Mouse (Mus musculus): ENCODE measurements around the gene Itgad. TPM values are rescaled to one million over a fixed set of nuclear protein-coding genes. Genes with fewer than 3 reads are reported as not detected.
A peak's percentile ranks its signal among the peaks of the same experiment; 100 is the strongest.

Gene Itgad
- polyA plus RNA-seq, 1 experiment from 2014 or later, result 0.63 TPM

DNA sequence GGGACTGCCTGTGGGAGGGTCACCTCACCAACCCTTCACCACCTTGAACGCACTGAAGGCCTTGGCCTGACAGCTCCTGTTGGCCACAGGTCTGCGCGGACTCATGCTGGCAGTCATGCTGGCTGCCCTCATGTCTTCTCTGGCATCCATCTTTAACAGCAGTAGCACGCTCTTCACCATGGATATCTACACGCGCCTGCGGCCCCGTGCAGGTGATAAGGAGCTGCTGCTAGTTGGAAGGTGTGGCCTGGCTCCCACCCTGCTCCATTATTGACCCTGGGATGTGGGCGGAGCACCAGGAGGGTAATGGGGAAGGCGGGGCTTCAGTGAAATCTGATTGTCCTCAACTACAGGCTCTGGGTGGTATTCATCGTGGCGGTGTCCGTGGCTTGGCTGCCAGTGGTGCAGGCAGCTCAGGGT, 116.3 kb downstream of the Itgad start:
- Histone ChIP-seq H3K9me3 (replicated peaks; ENCODE audit: control insufficient read depth, low read length) (no peaks in the 10 kb centered on the region), H3K4me3 (ENCODE audit: low read length) (no peak overlapping the region), H3K27me3 (ENCODE audit: control insufficient read depth, insufficient read depth, low read length) (no peaks in the 10 kb centered on the region), H3K36me3 (ENCODE audit: control insufficient read depth, insufficient read depth) (peaks cover 28% of the 10 kb centered on the region), H3K27ac (ENCODE audit: low read length) (no peak overlapping the region), H3K9ac (ENCODE audit: low read length) (no peak overlapping the region), H3K4me1 (ENCODE audit: control insufficient read depth, insufficient read depth, low read length) (peaks cover 3% of the 10 kb centered on the region; the same call in 1 of the 2 replicates), H3K4me2 (ENCODE audit: low read depth, low read length) (peak overlapping the region; percentile 19; the same call in 1 of the 2 replicates)
- 34% methylated on average over 13 of the region's 13 CpGs for WGBS
- ATAC-seq (replicated peaks; ENCODE audit: extremely low read depth, insufficient read depth, low FRiP score), result peak; percentile 52

DNA sequence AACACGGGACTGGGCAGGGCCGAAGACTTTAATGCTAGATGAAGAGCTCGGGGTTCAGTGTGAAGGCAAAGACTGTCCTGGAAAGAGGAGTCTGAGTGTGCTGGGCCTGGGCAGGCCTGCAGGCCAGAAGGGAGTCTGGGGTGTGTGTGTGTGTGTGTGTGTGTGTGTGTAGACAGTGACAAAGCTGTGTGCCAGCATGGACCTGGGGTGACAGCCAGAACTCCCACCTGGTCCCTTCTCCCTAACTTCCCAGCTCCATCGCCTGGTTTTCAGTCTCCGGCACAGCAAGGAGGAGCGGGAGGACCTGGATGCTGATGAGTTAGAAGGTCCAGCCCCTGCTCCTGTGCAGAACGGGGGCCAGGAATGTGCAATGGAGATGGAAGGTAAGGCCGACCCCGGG, 117.3 kb downstream of the Itgad start:
- Histone ChIP-seq H3K27me3 (ENCODE audit: control insufficient read depth, insufficient read depth, low read length) (no peaks in the 10 kb centered on the region), H3K9ac (ENCODE audit: low read length) (no peak overlapping the region), H3K27ac (ENCODE audit: low read length) (no peak overlapping the region), H3K4me1 (ENCODE audit: control insufficient read depth, insufficient read depth, low read length) (peaks cover 3% of the 10 kb centered on the region; the same call in 1 of the 2 replicates), H3K9me3 (replicated peaks; ENCODE audit: control insufficient read depth, low read length) (no peaks in the 10 kb centered on the region), H3K36me3 (ENCODE audit: control insufficient read depth, insufficient read depth) (peaks cover 36% of the 10 kb centered on the region), H3K4me2 (ENCODE audit: low read depth, low read length) (no peak overlapping the region), H3K4me3 (ENCODE audit: low read length) (no peak overlapping the region)
- ATAC-seq (replicated peaks; ENCODE audit: extremely low read depth, insufficient read depth, low FRiP score), result no peak
- WGBS, result 88% methylated on average over 9 of the region's 9 CpGs

Other genes starting within 250 kb of the Itgad start
- gene Kat8, start 241.9 kb upstream of the Itgad start, polyA plus RNA-seq (2015; fragmentation: Nextera tagmentation; extraction: Ambion mirVana), result 26.1 and 30.4 TPM in 2 replicates
- gene Prss8, start 224.3 kb upstream of the Itgad start, polyA plus RNA-seq (2015; fragmentation: Nextera tagmentation; extraction: Ambion mirVana), result 1.6 and 8.3 TPM in 2 replicates
- 8.8 and 9.6 TPM in 2 replicates for gene Prss36, start 207.7 kb upstream of the Itgad start, polyA plus RNA-seq (2015; fragmentation: Nextera tagmentation; extraction: Ambion mirVana)
- gene Fus, start 186.9 kb upstream of the Itgad start, polyA plus RNA-seq (2015; fragmentation: Nextera tagmentation; extraction: Ambion mirVana), result 249 and 255 TPM in 2 replicates
- 60.8 and 72.1 TPM in 2 replicates for gene Pycard, start 160.5 kb upstream of the Itgad start, polyA plus RNA-seq (2015; fragmentation: Nextera tagmentation; extraction: Ambion mirVana)
- gene Trim72, start 150.4 kb upstream of the Itgad start, polyA plus RNA-seq (2015; fragmentation: Nextera tagmentation; extraction: Ambion mirVana), result 0.84 and 1.0 TPM in 2 replicates
- 0.98 and 1.2 TPM in 2 replicates for gene Itgam, start 91.7 kb upstream of the Itgad start, polyA plus RNA-seq (2015; fragmentation: Nextera tagmentation; extraction: Ambion mirVana)
- gene Gm49368, start 91.7 kb upstream of the Itgad start, polyA plus RNA-seq (2015; fragmentation: Nextera tagmentation; extraction: Ambion mirVana), result not detected in 2 replicates
- 0.22 and 0.67 TPM in 2 replicates for gene Itgax, start 24.8 kb upstream of the Itgad start, polyA plus RNA-seq (2015; fragmentation: Nextera tagmentation; extraction: Ambion mirVana)
- gene Cox6a2, start 52.0 kb downstream of the Itgad start, polyA plus RNA-seq (2015; fragmentation: Nextera tagmentation; extraction: Ambion mirVana), result 1,071 and 1,148 TPM in 2 replicates
- 12.8 and 13.8 TPM in 2 replicates for gene Armc5, start 83.0 kb downstream of the Itgad start, polyA plus RNA-seq (2015; fragmentation: Nextera tagmentation; extraction: Ambion mirVana)
- 4.9 and 6.8 TPM in 2 replicates for gene 9130023H24Rik, start 83.7 kb downstream of the Itgad start, polyA plus RNA-seq (2015; fragmentation: Nextera tagmentation; extraction: Ambion mirVana)
- gene Tgfb1i1, start 92.4 kb downstream of the Itgad start, polyA plus RNA-seq (2015; fragmentation: Nextera tagmentation; extraction: Ambion mirVana), result 161 and 168 TPM in 2 replicates
- gene Slc5a2, start 111.3 kb downstream of the Itgad start, polyA plus RNA-seq (2015; fragmentation: Nextera tagmentation; extraction: Ambion mirVana), result 0.11 TPM in 1 of 2 replicates, not detected in the other
- 14.2 and 15.9 TPM in 2 replicates for gene BC017158, start 143.8 kb downstream of the Itgad start, polyA plus RNA-seq (2015; fragmentation: Nextera tagmentation; extraction: Ambion mirVana)